Mouse (Mus musculus): ENCODE data around the gene Tubgcp4.

The Tubgcp4 gene

DNA sequence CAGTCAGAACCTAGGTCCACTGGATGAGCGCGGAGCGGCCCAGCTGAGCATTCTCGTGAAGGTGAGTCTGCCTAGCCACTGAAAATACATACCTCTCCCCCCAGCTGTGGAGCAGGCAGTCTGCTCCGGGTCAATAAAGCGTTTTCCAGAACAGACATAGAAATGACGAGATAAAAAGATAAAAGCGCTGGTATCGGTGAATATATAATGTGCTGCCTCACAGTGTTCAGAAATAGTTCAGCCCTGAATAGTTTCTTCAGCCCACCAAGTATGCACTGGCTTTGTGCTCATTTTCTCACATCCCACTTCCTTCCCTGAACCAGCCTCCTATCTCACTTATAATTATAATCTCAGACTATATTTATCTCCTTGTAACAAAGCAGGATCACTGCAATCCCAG lies 25.0 kb downstream of the Tubgcp4 start:
- DNase-seq (ENCODE audit: low spot score in 2 of 2) = peak; percentile 33 to 52

DNA sequence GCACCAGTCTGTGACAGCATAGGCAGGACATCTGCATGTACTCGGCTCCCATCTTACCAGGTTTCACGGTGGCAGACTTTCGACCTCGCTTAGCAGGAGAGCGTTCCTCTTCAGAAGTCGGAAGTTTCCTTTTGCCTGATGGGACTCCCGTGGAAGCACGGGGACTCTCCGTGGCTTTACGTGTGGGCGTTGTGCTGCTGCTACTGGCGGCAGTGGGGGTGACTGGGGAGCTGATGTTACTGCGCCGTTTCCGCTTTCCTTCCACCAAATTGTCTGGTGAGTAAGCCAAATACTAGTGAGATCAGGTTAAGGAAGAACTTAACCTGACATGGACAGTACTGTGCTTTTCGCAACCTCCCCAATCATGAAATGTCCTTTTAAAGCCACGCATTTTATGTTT lies 33.8 kb downstream of the Tubgcp4 start:
- no peak for DNase-seq (ENCODE audit: low spot score in 2 of 2)

DNA sequence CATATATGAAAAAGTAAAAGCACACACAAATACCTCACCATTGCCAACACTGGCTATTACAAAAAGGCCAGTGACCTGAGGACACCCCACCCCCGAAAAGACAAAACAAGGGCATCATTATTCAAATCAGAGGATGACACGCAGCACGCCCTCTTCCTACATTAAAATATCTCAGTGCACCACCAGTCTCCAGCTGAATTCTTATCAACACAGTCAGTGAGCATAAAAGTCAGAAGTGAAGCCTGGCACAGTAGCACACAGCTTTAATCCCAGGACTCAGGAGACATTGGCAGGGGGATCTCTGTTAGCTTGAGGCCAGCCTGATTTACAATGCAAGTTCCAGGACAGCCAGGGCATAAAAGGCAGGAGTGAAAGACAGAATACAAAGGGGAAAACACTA lies 36.1 kb downstream of the Tubgcp4 start:
- DNase-seq (ENCODE audit: low spot score in 2 of 2) = no peak

DNA sequence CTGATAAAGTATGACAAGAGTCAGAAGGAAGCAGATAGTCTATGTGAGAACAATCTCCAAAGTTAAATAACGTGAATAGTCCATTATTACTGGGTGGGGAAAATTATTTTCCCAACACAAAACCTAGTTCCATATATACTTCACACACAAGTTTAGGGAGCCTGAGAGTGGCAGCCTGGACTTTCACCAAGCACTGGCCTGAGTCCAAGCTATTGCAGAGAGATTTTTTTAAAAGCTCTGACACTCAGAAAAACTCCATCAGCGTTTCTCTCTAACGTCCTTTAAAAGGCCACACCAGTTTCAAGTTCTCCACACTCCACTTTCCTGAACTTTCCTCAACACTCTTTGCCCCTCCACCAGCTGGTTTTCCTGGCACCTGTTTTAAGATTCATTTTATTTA lies 44.0 kb downstream of the Tubgcp4 start:
- DNase-seq (ENCODE audit: low spot score in 2 of 2) = no peak

DNA sequence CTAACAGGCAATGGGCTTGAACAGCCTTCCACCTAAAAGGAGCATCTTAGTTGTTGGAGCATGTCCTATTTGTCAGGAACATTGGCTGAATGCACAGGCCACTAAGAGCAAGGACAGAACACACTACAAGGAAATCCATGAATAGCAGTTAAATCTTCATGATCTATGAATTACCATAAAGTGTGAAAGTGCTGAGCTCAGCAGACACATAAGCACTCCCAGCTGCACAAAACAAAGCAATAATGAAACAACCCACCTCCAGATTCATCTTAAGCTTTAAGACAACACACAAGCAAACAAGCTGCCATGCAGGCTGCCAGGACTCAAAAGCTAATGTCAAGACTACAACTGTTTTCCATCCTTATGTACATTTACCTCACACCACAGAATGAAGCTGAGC lies 48.7 kb downstream of the Tubgcp4 start:
- DNase-seq (ENCODE audit: low spot score in 2 of 2) = no peak

DNA sequence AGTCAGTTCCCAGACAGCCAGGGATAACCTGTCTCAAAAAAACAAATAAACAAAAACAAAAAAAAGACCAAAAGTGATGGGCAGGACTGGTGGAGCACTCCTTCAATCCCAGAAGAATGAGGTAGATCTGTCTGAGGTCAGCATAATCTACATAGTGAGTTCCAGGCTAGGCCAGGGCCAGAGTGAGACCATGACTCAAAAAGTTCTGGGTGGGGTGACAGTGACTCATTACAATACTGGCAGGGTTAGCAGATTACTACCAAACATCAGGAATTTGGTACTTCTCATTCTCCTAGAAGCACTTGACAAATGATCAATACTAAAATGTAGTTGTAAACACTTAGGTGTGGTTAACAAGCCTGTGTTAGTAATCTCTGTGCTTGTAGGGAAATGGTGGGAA lies 49.5 kb downstream of the Tubgcp4 start:
- DNase-seq (ENCODE audit: low spot score in 2 of 2) = no peak

DNA sequence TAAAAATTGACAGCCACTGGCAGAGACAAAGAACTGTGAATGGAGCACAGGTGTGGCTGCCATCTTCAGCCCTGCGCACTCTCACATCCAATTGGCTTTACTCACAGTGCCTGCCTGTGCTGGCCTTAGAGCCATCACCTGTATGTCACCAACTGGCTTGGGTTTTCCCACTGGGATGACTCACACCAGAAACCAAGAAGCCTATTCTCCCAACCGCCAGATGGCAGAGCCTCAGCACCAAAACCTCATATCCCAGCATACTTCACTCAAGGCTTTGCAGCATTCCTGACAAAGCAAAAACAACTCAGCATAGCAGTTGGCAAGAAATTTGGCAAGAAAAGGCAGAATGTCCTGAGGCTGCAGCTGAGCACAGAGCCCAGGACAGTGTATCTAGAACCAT lies 52.6 kb downstream of the Tubgcp4 start:
- DNase-seq (ENCODE audit: low spot score in 2 of 2) = peak; percentile 49 to 64

DNA sequence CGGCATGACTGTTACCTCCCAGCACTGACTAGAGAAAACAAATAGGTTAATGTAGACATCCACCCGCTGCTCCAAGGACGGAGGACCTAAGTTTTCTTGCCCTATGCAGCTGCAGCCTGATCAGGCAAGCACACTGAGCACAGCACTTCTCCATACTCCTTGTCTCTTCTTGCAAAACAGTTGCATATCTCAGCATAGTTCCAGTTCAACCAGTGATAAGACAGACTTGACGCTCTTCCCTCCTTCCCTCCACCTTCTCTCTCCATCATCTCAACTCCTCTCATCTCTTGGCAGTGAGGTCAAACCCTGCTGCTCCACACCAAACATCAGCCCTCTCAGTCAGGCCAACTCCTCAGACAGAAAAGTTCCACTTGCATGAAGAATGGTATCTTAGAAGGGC lies 57.7 kb downstream of the Tubgcp4 start:
- DNase-seq (ENCODE audit: low spot score in 2 of 2) = no peak

DNA sequence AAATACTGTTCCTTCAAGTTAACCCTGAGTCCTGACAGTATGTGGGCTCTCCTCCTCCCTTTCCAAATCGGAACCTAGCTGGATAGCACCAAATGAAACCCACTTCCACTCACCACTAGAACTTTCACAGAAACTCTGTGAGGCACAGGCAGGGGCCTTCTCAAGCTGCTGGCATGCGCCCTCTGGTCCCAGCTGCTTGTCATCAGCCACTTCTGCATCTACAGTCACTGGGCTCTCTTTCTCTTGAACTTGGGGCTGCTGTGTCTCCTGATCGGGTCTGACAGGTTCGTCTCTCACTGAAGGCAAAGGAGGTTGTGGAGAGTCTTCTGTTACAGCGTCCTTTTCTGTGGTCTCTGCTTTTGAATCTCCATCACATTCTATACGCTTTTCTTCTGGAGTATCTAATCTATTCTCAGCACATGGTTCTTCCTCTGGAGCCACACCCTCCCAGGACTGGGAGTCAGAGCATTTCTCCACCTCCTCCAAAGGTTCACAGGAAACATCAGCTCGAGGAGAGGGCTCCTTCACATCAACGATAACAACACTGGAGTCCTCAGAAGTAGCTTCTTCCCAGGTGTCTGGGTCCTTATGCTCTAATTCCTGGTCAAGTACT lies 65.1 kb downstream of the Tubgcp4 start:
- DNase-seq (ENCODE audit: low spot score in 2 of 2) = no peak

DNA sequence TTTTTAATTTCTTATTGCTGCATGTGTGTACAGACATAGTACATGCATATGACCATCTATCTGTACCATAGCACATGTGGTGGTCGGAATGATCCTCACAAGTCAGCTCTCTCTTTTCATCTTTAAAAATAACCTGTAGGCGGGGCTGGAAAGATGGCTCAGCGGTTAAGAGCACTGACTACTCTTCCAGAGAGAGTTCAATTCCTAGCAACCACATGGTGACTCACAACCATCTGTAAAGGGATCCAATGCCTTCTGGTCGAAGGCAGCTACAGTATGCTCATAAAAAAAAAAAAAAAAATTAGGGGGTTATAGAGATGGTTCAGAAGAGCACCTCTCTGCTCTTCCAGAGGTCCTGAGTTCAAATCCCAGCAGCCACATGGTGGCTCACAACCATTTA lies 69.0 kb downstream of the Tubgcp4 start:
- DNase-seq (ENCODE audit: low spot score in 2 of 2) = no peak

DNA sequence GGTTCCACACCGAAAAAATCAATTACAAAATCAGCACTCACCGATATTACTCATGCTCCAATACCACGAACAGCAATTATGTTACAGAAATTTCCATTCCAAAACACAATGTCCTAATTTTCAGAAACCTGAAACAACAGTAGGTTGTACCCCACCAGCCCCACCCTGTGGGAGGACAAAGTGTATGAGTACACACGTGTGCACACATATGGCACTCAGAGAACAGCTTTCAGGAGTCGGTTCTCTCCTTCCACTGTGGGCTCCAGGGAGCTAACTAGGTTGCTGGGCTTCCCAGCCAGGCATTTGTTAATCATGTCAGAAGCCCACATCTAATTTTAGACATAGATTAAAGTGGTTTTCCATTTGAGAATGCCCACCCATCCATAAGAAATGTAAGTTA lies 73.6 kb downstream of the Tubgcp4 start:
- DNase-seq (ENCODE audit: low spot score in 2 of 2) = peak in 1 of 2 experiments; percentile 18

All from right cerebral cortex, adult 2 months (tissue).